Mouse (Mus musculus): ENCODE data around the gene Gm20388.

GRCm38 (mm10) chr8:121213651-121214050, 1303.0 kb downstream of the Gm20388 start:
- TF ChIP-seq POLR2A (IDR thresholded peaks at IDR 0.05; ENCODE audit: borderline replicate concordance, control insufficient read depth, low read depth, low read length) (no peak), CTCF (IDR thresholded peaks at IDR 0.05; ENCODE audit: control insufficient read depth, insufficient read depth, low read length) (no peak)

Measured in bone marrow, adult 2 months (tissue).